Comparison of ENCODE assay signal across 15 mouse cellular contexts in genomic region chr16:76603846-76604258, GRCm38 (mm10).
DNase-seq lines count a peak whose midpoint lies in the region; ATAC-seq and TF ChIP-seq lines count a peak whose summit lies in the region.
"Had no signal": no experiment of that assay in that cellular context is flagged by ENCODE, and none has a peak within 500 bp of the region (broad histone marks: within the 10 kb centered on the region; RNA-seq: fewer than 3 reads in every experiment).

No protein-coding gene starts in this region.

- no peak overlapping the region for H3K4me3 ChIP-seq in intestine, postnatal 0 days (ENCODE audit: low read depth, low read length)
- H3K4me3 ChIP-seq in stomach, embryonic 16.5 days (replicated peaks; ENCODE audit: low read length), result no peak overlapping the region
- no peak overlapping the region for H3K4me3 ChIP-seq in layer of hippocampus, adult 2 months
- H3K4me3 ChIP-seq: forebrain, embryonic 13.5 days; hindbrain, embryonic 13.5 days; left cerebral cortex, adult 2 months; myocyte had no signal

- peak overlapping the region; percentile 44 for H3K4me2 ChIP-seq in intestine, postnatal 0 days (replicated peaks; ENCODE audit: low read depth)
- H3K4me2 ChIP-seq in stomach, embryonic 16.5 days (ENCODE audit: low read depth, low read length), result peak overlapping the region; percentile 17
- H3K4me2 ChIP-seq: forebrain, embryonic 13.5 days; hindbrain, embryonic 13.5 days had no signal

- ATAC-seq in intestine, postnatal 0 days, result no peak
- ATAC-seq in stomach, embryonic 16.5 days (ENCODE audit: insufficient read depth, low FRiP score), result no peak
- ATAC-seq: forebrain, embryonic 13.5 days had no signal

- TF ChIP-seq CTCF in intestine, postnatal 0 days (IDR thresholded peaks at IDR 0.05; ENCODE audit: low read depth), result no peak
- TF ChIP-seq CTCF in layer of hippocampus, adult 2 months (conservative IDR thresholded peaks at IDR 0.05), result no peak

- H3K27me3 ChIP-seq in intestine, postnatal 0 days (replicated peaks; ENCODE audit: control insufficient read depth, insufficient read depth, low read length), result no peaks in the 10 kb centered on the region
- H3K27me3 ChIP-seq in stomach, embryonic 16.5 days (ENCODE audit: control insufficient read depth, insufficient read depth, low read length), result no peaks in the 10 kb centered on the region
- H3K27me3 ChIP-seq: forebrain, embryonic 13.5 days; hindbrain, embryonic 13.5 days had no signal

- H3K27ac ChIP-seq in intestine, postnatal 0 days (ENCODE audit: low read depth, low read length), result no peak overlapping the region
- H3K27ac ChIP-seq in stomach, embryonic 16.5 days (ENCODE audit: low read length), result no peak overlapping the region
- H3K27ac ChIP-seq in layer of hippocampus, adult 2 months, result no peak overlapping the region
- H3K27ac ChIP-seq: forebrain, embryonic 13.5 days; hindbrain, embryonic 13.5 days; left cerebral cortex, adult 2 months had no signal

- no peak overlapping the region for H3K9ac ChIP-seq in intestine, postnatal 0 days (ENCODE audit: low read depth, low read length)
- no peak overlapping the region for H3K9ac ChIP-seq in stomach, embryonic 16.5 days (ENCODE audit: low read length)
- H3K9ac ChIP-seq: forebrain, embryonic 13.5 days; hindbrain, embryonic 13.5 days had no signal

- H3K36me3 ChIP-seq in intestine, postnatal 0 days (ENCODE audit: control insufficient read depth, insufficient read depth), result no peaks in the 10 kb centered on the region
- H3K36me3 ChIP-seq in stomach, embryonic 16.5 days (ENCODE audit: control insufficient read depth, insufficient read depth, low read length), result no peaks in the 10 kb centered on the region
- H3K36me3 ChIP-seq: hindbrain, embryonic 13.5 days had no signal

- no peaks in the 10 kb centered on the region for H3K9me3 ChIP-seq in intestine, postnatal 0 days (ENCODE audit: control insufficient read depth)
- no peaks in the 10 kb centered on the region for H3K9me3 ChIP-seq in stomach, embryonic 16.5 days (replicated peaks; ENCODE audit: control insufficient read depth, low read length)
- H3K9me3 ChIP-seq: forebrain, embryonic 13.5 days; hindbrain, embryonic 13.5 days had no signal

- 20% methylated on average over 6 of the region's 6 CpGs for WGBS in intestine, postnatal 0 days
- 41% methylated on average over 6 of the region's 6 CpGs for WGBS in stomach, embryonic 16.5 days

- no peaks in the 10 kb centered on the region for H3K4me1 ChIP-seq in intestine, postnatal 0 days (replicated peaks; ENCODE audit: control insufficient read depth, insufficient read depth, low read length)
- H3K4me1 ChIP-seq in stomach, embryonic 16.5 days (ENCODE audit: control insufficient read depth, insufficient read depth, low read length), result peaks cover 10% of the 10 kb centered on the region; the same call in 1 of the 2 replicates
- H3K4me1 ChIP-seq: forebrain, embryonic 13.5 days; hindbrain, embryonic 13.5 days had no signal

- DNase-seq in spleen, adult 12 weeks (ENCODE audit: low spot score), result peak; percentile 19
- no peak for DNase-seq in spleen, adult 18-20 months
- peak; percentile 16 for DNase-seq in c-Kit-positive CD71-negative TER-119-negative erythroid progenitor cells, embryonic 14.5 days (ENCODE audit: low read depth)
- DNase-seq in thymus, postnatal 14 days, result no peak
- no peak for DNase-seq in layer of hippocampus, adult 2 months (ENCODE audit: low spot score in 2 of 2)
- DNase-seq: cerebellum, adult 9-10 months; embryo, embryonic 11 days; kidney, adult 18-20 months; lung, adult 2 months had no signal

Comparison
In these comparisons a context has a peak if more than half of its experiments do, and no peak if none do; other contexts are left out.
1. DNase-seq: peak in spleen, adult 12 weeks (single experiment) and c-Kit-positive CD71-negative TER-119-negative erythroid progenitor cells, embryonic 14.5 days (single experiment); none in spleen, adult 18-20 months (0 of 2), thymus, postnatal 14 days (single experiment) and layer of hippocampus, adult 2 months (0 of 2).